Mouse (Mus musculus) CH12.LX (cell line): ENCODE data around the gene Fndc4. TPM values are rescaled to one million over a fixed set of nuclear protein-coding genes. Genes with fewer than 3 reads are reported as not detected.
A peak's percentile ranks its signal among the peaks of the same experiment; 100 is the strongest.

Experiments used
- DNase-seq: peaks from one replicate; pipeline ENCODE4 v3.0.0-alpha.2; 2013; ENCODE audit errors: extremely low read depth
- H3K27ac ChIP-seq: 2 replicates; pipeline ENCODE4 v1.5.1; 2012; ENCODE audit warnings: low read depth, mild to moderate bottlenecking, control low read depth, moderate library complexity; ENCODE audit not compliant: insufficient read depth
- H3K27me3 ChIP-seq: replicated peaks from 2 replicates; pipeline ENCODE3; 2012; ENCODE audit warnings: inconsistent platforms
- H3K36me3 ChIP-seq, 2 experiments: replicated peaks in 1 of 2; 2 replicates each; pipeline versions ENCODE3 to v1.6.1; 2012; ENCODE audit warnings: inconsistent platforms in 1 of 2, low read length in 1 of 2, mild to moderate bottlenecking in 1 of 2, mixed read lengths in 1 of 2, moderate library complexity in 1 of 2; ENCODE audit not compliant: control insufficient read depth in 1 of 2, insufficient read depth in 1 of 2
- H3K4me1 ChIP-seq, 2 experiments: 2 replicates each; pipeline ENCODE4 v1.6.1; 2012; ENCODE audit warnings: inconsistent platforms in 1 of 2, moderate library complexity in 1 of 2; ENCODE audit not compliant: insufficient read depth in 2 of 2, control insufficient read depth in 1 of 2
- H3K4me2 ChIP-seq: 2 replicates; pipeline ENCODE4 v1.6.1; 2012; ENCODE audit warnings: low read depth, mild to moderate bottlenecking, control low read depth; ENCODE audit not compliant: poor library complexity, insufficient read depth, severe bottlenecking
- H3K4me3 ChIP-seq, 3 experiments: fragments of 150-350 bp in 1 of 3; sonication (generic) in 1 of 3; replicated peaks in 1 of 3; 2 replicates each; pipeline versions ENCODE3 to v1.5.1; 2011 to 2012; ENCODE audit warnings: low read depth in 2 of 3, low read length in 2 of 3, mild to moderate bottlenecking in 2 of 3, moderate library complexity in 2 of 3, control low read depth in 1 of 3, improper control_type of control experiment in 1 of 3, inconsistent platforms in 1 of 3, mixed read lengths in 1 of 3; ENCODE audit not compliant: poor library complexity in 1 of 3
- H3K79me2 ChIP-seq: replicated peaks from 2 replicates; pipeline ENCODE4 v1.6.1; 2012; ENCODE audit warnings: mild to moderate bottlenecking, moderate library complexity; ENCODE audit not compliant: control insufficient read depth, poor library complexity, insufficient read depth, severe bottlenecking; ENCODE audit errors: extremely low read depth
- H3K9ac ChIP-seq: 2 replicates; pipeline ENCODE4 v1.6.1; 2012; ENCODE audit warnings: low read depth, mild to moderate bottlenecking, control low read depth, moderate library complexity; ENCODE audit not compliant: insufficient read depth
- H3K9me3 ChIP-seq: replicated peaks from 2 replicates; pipeline ENCODE3; 2012; ENCODE audit warnings: low read length, inconsistent platforms, mixed read lengths
- BHLHE40 ChIP-seq: IDR thresholded peaks from 2 replicates; pipeline ENCODE4 v1.6.1; 2011; ENCODE audit warnings: mild to moderate bottlenecking, low read depth, low read length, improper control_type of control experiment
- CHD1 ChIP-seq: IDR thresholded peaks from 2 replicates; pipeline ENCODE4 v1.6.1; 2012; ENCODE audit warnings: low read depth, low read length, improper control_type of control experiment, inconsistent platforms
- CTCF ChIP-seq, 2 experiments: IDR thresholded peaks in 1 of 2; conservative IDR thresholded peaks in 1 of 2; 2 replicates each; pipeline ENCODE4 v1.5.1; 2011 to 2012; ENCODE audit warnings: low read depth in 2 of 2, low read length in 2 of 2, improper control_type of control experiment in 1 of 2, inconsistent platforms in 1 of 2, mild to moderate bottlenecking in 1 of 2, moderate library complexity in 1 of 2
- ELF1 ChIP-seq: IDR thresholded peaks from 2 replicates; pipeline ENCODE4 v1.6.1; 2014; ENCODE audit warnings: low read depth, mild to moderate bottlenecking, inconsistent platforms, low read length, improper control_type of control experiment
- EP300 ChIP-seq: IDR thresholded peaks from 2 replicates; pipeline ENCODE4 v1.6.1; 2011; ENCODE audit warnings: low read length, improper control_type of control experiment
- ETS1 ChIP-seq: conservative IDR thresholded peaks from 2 replicates; pipeline ENCODE4 v1.6.1; 2012; ENCODE audit warnings: low read depth, mild to moderate bottlenecking, inconsistent platforms, low read length, improper control_type of control experiment, moderate library complexity
- IRF4 ChIP-seq: IDR thresholded peaks from 2 replicates; pipeline ENCODE4 v1.6.1; 2014; ENCODE audit warnings: low read depth, mild to moderate bottlenecking, inconsistent platforms, low read length, improper control_type of control experiment
- JUN ChIP-seq: IDR thresholded peaks from 2 replicates; pipeline ENCODE4 v1.6.1; 2011; ENCODE audit warnings: low read depth, mild to moderate bottlenecking, low read length, improper control_type of control experiment, moderate library complexity; ENCODE audit not compliant: insufficient read depth
- MAFK ChIP-seq: IDR thresholded peaks from 2 replicates; pipeline ENCODE4 v1.6.1; 2011; ENCODE audit warnings: low read length, improper control_type of control experiment; ENCODE audit not compliant: insufficient replicate concordance
- MAX ChIP-seq: IDR thresholded peaks from 2 replicates; pipeline ENCODE4 v1.6.1; 2011; ENCODE audit warnings: low read length, improper control_type of control experiment
- MEF2A ChIP-seq: IDR thresholded peaks from 2 replicates; pipeline ENCODE4 v1.6.1; 2014; ENCODE audit warnings: low read depth, mild to moderate bottlenecking, inconsistent platforms, low read length, improper control_type of control experiment, borderline replicate concordance
- NRF1 ChIP-seq: IDR thresholded peaks from 2 replicates; pipeline ENCODE4 v1.6.1; 2014; ENCODE audit warnings: low read depth, mild to moderate bottlenecking, inconsistent platforms, low read length, improper control_type of control experiment, moderate library complexity
- PAX5 ChIP-seq: IDR thresholded peaks from 2 replicates; pipeline ENCODE4 v1.6.1; 2012; ENCODE audit warnings: low read length, inconsistent platforms, mixed read lengths
- POLR2A ChIP-seq: IDR thresholded peaks from 2 replicates; pipeline ENCODE4 v1.6.1; 2011; ENCODE audit warnings: low read depth, mild to moderate bottlenecking, improper control_type of control experiment, low read length
- RAD21 ChIP-seq: IDR thresholded peaks from 2 replicates; pipeline ENCODE4 v1.6.1; 2011; ENCODE audit warnings: low read depth, mild to moderate bottlenecking, low read length, improper control_type of control experiment, moderate library complexity
- RCOR1 ChIP-seq: conservative IDR thresholded peaks from 2 replicates; pipeline ENCODE4 v1.6.1; 2012; ENCODE audit warnings: low read depth, mild to moderate bottlenecking, inconsistent platforms, low read length, improper control_type of control experiment
- SIN3A ChIP-seq: IDR thresholded peaks from 2 replicates; pipeline ENCODE4 v1.6.1; 2012; ENCODE audit warnings: low read length, improper control_type of control experiment, inconsistent platforms
- SMC3 ChIP-seq: IDR thresholded peaks from 2 replicates; pipeline ENCODE4 v1.6.1; 2011; ENCODE audit warnings: low read depth, low read length, improper control_type of control experiment
- TBP ChIP-seq: conservative IDR thresholded peaks from 2 replicates; pipeline ENCODE4 v1.6.1; 2011; ENCODE audit warnings: low read depth, low read length, improper control_type of control experiment
- TCF12 ChIP-seq: IDR thresholded peaks from 2 replicates; pipeline ENCODE4 v1.6.1; 2014; ENCODE audit warnings: low read depth, mild to moderate bottlenecking, inconsistent platforms, low read length, improper control_type of control experiment
- UBTF ChIP-seq: IDR thresholded peaks from 2 replicates; pipeline ENCODE4 v1.6.1; 2012; ENCODE audit warnings: low read depth, mild to moderate bottlenecking, inconsistent platforms, low read length, improper control_type of control experiment, moderate library complexity
- USF1 ChIP-seq: IDR thresholded peaks from 2 replicates; pipeline ENCODE4 v1.6.1; 2014; ENCODE audit warnings: low read depth, mild to moderate bottlenecking, inconsistent platforms, low read length, improper control_type of control experiment
- USF2 ChIP-seq: conservative IDR thresholded peaks from 2 replicates; pipeline ENCODE4 v1.6.1; 2011; ENCODE audit warnings: low read depth, low read length, improper control_type of control experiment
- ZC3H11A ChIP-seq: IDR thresholded peaks from 2 replicates; pipeline ENCODE4 v1.6.1; 2012; ENCODE audit warnings: low read depth, mild to moderate bottlenecking, inconsistent platforms, low read length, improper control_type of control experiment
- ZKSCAN1 ChIP-seq: IDR thresholded peaks from 2 replicates; pipeline ENCODE4 v1.6.1; 2012; ENCODE audit warnings: low read depth, inconsistent platforms, low read length, improper control_type of control experiment, borderline replicate concordance
- ZMIZ1 ChIP-seq: IDR thresholded peaks from 2 replicates; pipeline ENCODE4 v1.6.1; 2012; ENCODE audit warnings: low read depth, mild to moderate bottlenecking, inconsistent platforms, low read length, improper control_type of control experiment
- ZNF384 ChIP-seq: IDR thresholded peaks from 2 replicates; pipeline ENCODE4 v1.6.1; 2012; ENCODE audit warnings: low read depth, low read length, improper control_type of control experiment, inconsistent platforms
- dilution Hi-C: fragments of 300-500 bp; cut with MboI; formaldehyde crosslinking; loops from 2 replicates; pipeline ENCODE4 v1.14.3; 2020; ENCODE audit warnings: low sequenced_read_pairs; ENCODE audit not compliant: extremely low pct_unique_long_range_greater_than_20kb, extremely low pct_ligation_motif_present
- in situ Hi-C: fragments of 300-500 bp; cut with MboI; formaldehyde crosslinking; loops from 3 replicates; pipeline ENCODE4 v1.14.3; 2019; ENCODE audit warnings: low sequenced_read_pairs, low pct_ligation_motif_present, low pct_unique_long_range_greater_than_20kb, mixed read lengths
- polyA plus RNA-seq: library from polyadenylated mRNA; unstranded; fragments of >175 nt; gene quantifications from 2 replicates; pipeline ENCODE4 v1.2.1, GENCODE M21; 2012; ENCODE audit warnings: low read depth; ENCODE audit not compliant: insufficient read length
- total RNA-seq, 2 experiments: library from RNA; depleted of rRNA; stranded (reverse); fragments of 300-350 nt in 1 of 2; fragments of >200 nt in 1 of 2; gene quantifications; 2 replicates each; pipeline ENCODE4 v1.2.3; 2012 to 2014

Gene Fndc4
- total and polyA plus RNA-seq, 3 experiments = 0.13 TPM; not detected in 2

DNA sequence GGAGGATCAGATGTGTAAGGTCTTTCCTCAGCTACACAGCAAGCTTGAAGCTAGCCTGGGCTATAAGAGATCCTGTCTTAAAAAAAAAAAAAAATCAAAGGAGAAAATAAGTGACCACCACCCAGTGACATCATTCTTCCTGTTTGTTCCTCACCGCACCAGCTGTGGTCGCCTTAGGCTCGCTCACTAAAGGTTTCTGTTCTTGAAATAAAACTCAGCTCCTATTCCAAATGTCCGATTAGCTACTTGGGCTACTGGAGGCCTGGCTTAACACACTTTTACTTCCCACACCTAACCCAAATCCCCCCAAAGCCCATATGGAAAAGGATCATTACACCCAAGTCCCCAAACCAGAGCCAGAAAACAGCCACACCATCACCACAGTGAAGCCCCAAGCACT is 7.7 kb downstream of the Fndc4 start:
- Histone ChIP-seq H3K4me2 (peak overlapping the region; percentile 35), H3K4me1 (peaks cover 9 to 33% of the 10 kb centered on the region in 2 experiments; a peak in 3 of 4 replicates), H3K4me3 (no peak overlapping the region), H3K79me2 (no peaks in the 10 kb centered on the region), H3K27ac (peak overlapping the region; percentile 26), H3K9me3 (no peaks in the 10 kb centered on the region), H3K36me3 (peaks cover 19 to 31% of the 10 kb centered on the region in 2 experiments), H3K27me3 (peaks cover 13% of the 10 kb centered on the region), H3K9ac (peak overlapping the region; percentile 14; the same call in 1 of the 2 replicates)
- in situ Hi-C loops (no loop called here), dilution Hi-C loops (no loop called here)
- peak; percentile 45 for DNase-seq
- TF ChIP-seq IRF4 = peak; percentile 6; the same call in 1 of the 2 replicates
- TF ChIP-seq MEF2A = 0 out of 2 replicates have a peak, but pooled peaks have one; percentile 9
- TF ChIP-seq BHLHE40 = no peak
- no peak for TF ChIP-seq PAX5
- TF ChIP-seq ZKSCAN1 = no peak
- no peak for TF ChIP-seq ZC3H11A
- no peak for TF ChIP-seq MAFK
- TF ChIP-seq CHD1 = no peak
- no peak for TF ChIP-seq RAD21
- peak; percentile 48; the same call in 1 of the 2 replicates for TF ChIP-seq EP300
- no peak for TF ChIP-seq USF2
- TF ChIP-seq MAX = no peak
- TF ChIP-seq ETS1 = peak; percentile 57; the same call in 1 of the 2 replicates
- TF ChIP-seq JUN = peak; percentile 76
- TF ChIP-seq TCF12 = 0 out of 2 replicates have a peak, but pooled peaks have one; percentile 0
- peak; percentile 92 for TF ChIP-seq ZNF384
- no peak for TF ChIP-seq TBP
- TF ChIP-seq CTCF (conservative IDR thresholded peaks at IDR 0.05 in 1 of 2, IDR thresholded peaks at IDR 0.05 in 1 of 2; ENCODE audit: low read depth in 2 of 2, low read length in 2 of 2) = no peak
- TF ChIP-seq RCOR1 = no peak
- no peak for TF ChIP-seq USF1
- TF ChIP-seq POLR2A = no peak
- TF ChIP-seq SMC3 = no peak
- TF ChIP-seq ELF1 = no peak
- TF ChIP-seq UBTF = no peak
- TF ChIP-seq NRF1 = no peak
- no peak for TF ChIP-seq SIN3A
- TF ChIP-seq ZMIZ1 = no peak
